Mouse (Mus musculus) layer of hippocampus, postnatal 25 days (tissue): ENCODE measurements around the gene Hs6st3. TPM values are rescaled to one million over a fixed set of nuclear protein-coding genes. Genes with fewer than 3 reads are reported as not detected.
A peak's percentile ranks its signal among the peaks of the same experiment; 100 is the strongest.
"Not testable (repeated sequence)": the region's sequence is repeated elsewhere in the genome, so short reads cannot be mapped to it uniquely, and the experiment has no call there.

Experiments
- DNase-seq, 2 experiments: peaks; one replicate each; pipeline ENCODE4 v3.0.0; 2022; ENCODE audit warnings: mixed read lengths in 2 of 2, low spot score in 1 of 2; ENCODE audit errors: extremely low spot score in 1 of 2
- total RNA-seq, 2 experiments: library from RNA; stranded (reverse); gene quantifications; 2 replicates each; pipeline ENCODE4 v1.2.3; 2021

Gene Hs6st3
- total RNA-seq, 2 experiments from 2014 or later = 58.4 to 76.4 TPM

- not testable (repeated sequence) for DNase-seq
These were observed 449.2 kb downstream of the Hs6st3 start for GRCm38 (mm10) chr14:119587365-119587764.

GRCm38 (mm10) chr14:119604327-119604726 lies 466.2 kb downstream of the Hs6st3 start:
- no peak for DNase-seq

- no peak for DNase-seq
These were observed 474.7 kb downstream of the Hs6st3 start for GRCm38 (mm10) chr14:119612793-119613192.

- DNase-seq = no peak
These were observed 491.0 kb downstream of the Hs6st3 start for GRCm38 (mm10) chr14:119629127-119629526.

GRCm38 (mm10) chr14:119633090-119633489 lies 494.9 kb downstream of the Hs6st3 start:
- DNase-seq = no peak

- DNase-seq = no peak
These were observed 495.5 kb downstream of the Hs6st3 start for GRCm38 (mm10) chr14:119633626-119634025.

GRCm38 (mm10) chr14:119642874-119643273 lies 504.7 kb downstream of the Hs6st3 start:
- DNase-seq = no peak

GRCm38 (mm10) chr14:119643840-119644239 lies 505.7 kb downstream of the Hs6st3 start:
- no peak for DNase-seq

GRCm38 (mm10) chr14:119656936-119657335 lies 518.8 kb downstream of the Hs6st3 start:
- no peak for DNase-seq

- DNase-seq = peak; percentile 35 to 47
These were observed 527.6 kb downstream of the Hs6st3 start for GRCm38 (mm10) chr14:119665741-119666141.

GRCm38 (mm10) chr14:119667421-119667820 lies 529.3 kb downstream of the Hs6st3 start:
- DNase-seq = no peak

- no peak for DNase-seq
These were observed 532.9 kb downstream of the Hs6st3 start for GRCm38 (mm10) chr14:119670836-119671587.

GRCm38 (mm10) chr14:119678574-119678973 lies 540.4 kb downstream of the Hs6st3 start:
- no peak for DNase-seq

- no peak for DNase-seq
These were observed 541.9 kb downstream of the Hs6st3 start for GRCm38 (mm10) chr14:119680052-119680451.

- DNase-seq = no peak
These were observed 549.7 kb downstream of the Hs6st3 start for GRCm38 (mm10) chr14:119687885-119688284.

GRCm38 (mm10) chr14:119699982-119700381 lies 561.8 kb downstream of the Hs6st3 start:
- DNase-seq = no peak

- DNase-seq = no peak
These were observed 576.6 kb downstream of the Hs6st3 start for GRCm38 (mm10) chr14:119714712-119715111.

- DNase-seq = no peak
These were observed 579.2 kb downstream of the Hs6st3 start for GRCm38 (mm10) chr14:119717323-119717722.

GRCm38 (mm10) chr14:119725102-119725501 lies 587.0 kb downstream of the Hs6st3 start:
- no peak for DNase-seq

GRCm38 (mm10) chr14:119731436-119732080 lies 593.4 kb downstream of the Hs6st3 start:
- DNase-seq = no peak

GRCm38 (mm10) chr14:119732219-119732618 lies 594.1 kb downstream of the Hs6st3 start:
- DNase-seq = no peak

GRCm38 (mm10) chr14:119737408-119737961 lies 599.3 kb downstream of the Hs6st3 start:
- DNase-seq = no peak
